Mouse (Mus musculus) myocyte (in vitro differentiated cells): ENCODE results near the gene Catsperd.

Experiments
- CEBPB ChIP-seq: IDR thresholded peaks from 2 replicates; pipeline ENCODE4 v1.6.1; 2011; ENCODE audit warnings: mild to moderate bottlenecking, moderate library complexity; ENCODE audit not compliant: poor library complexity, insufficient read depth, severe bottlenecking
- E2F4 ChIP-seq: IDR thresholded peaks from one replicate; pipeline ENCODE4 v1.6.1; 2011; ENCODE audit warnings: mild to moderate bottlenecking, control low read depth, moderate library complexity; ENCODE audit not compliant: insufficient read depth
- MAX ChIP-seq: IDR thresholded peaks from one replicate; pipeline ENCODE4 v1.6.1; 2011; ENCODE audit warnings: low read depth, mild to moderate bottlenecking, control low read depth
- MYOD1 ChIP-seq, 3 experiments: IDR thresholded peaks; one replicate each; pipeline ENCODE4 v1.6.1; 2011; ENCODE audit warnings: control low read depth in 2 of 3, low read depth in 2 of 3, mild to moderate bottlenecking in 2 of 3, moderate library complexity in 1 of 3; ENCODE audit not compliant: insufficient read length in 2 of 3, control insufficient read depth in 1 of 3
- MYOG ChIP-seq, 3 experiments: IDR thresholded peaks; one replicate each; pipeline ENCODE4 v1.6.1; 2011; ENCODE audit warnings: control low read depth in 2 of 3, low read depth in 2 of 3, mild to moderate bottlenecking in 2 of 3; ENCODE audit not compliant: insufficient read length in 2 of 3, control insufficient read depth in 1 of 3, insufficient read depth in 1 of 3
- POLR2A ChIP-seq: IDR thresholded peaks from one replicate; pipeline ENCODE4 v1.6.1; 2011; ENCODE audit warnings: low read depth, mild to moderate bottlenecking, control low read depth, moderate library complexity; ENCODE audit not compliant: insufficient read length
- SRF ChIP-seq: IDR thresholded peaks from one replicate; pipeline ENCODE4 v1.6.1; 2011; ENCODE audit warnings: low read depth; ENCODE audit not compliant: control insufficient read depth, insufficient read length

GRCm38 (mm10) chr17:56688045-56688444 lies 60.1 kb downstream of the Catsperd start:
- no peak for TF ChIP-seq POLR2A
- TF ChIP-seq E2F4 = no peak
- TF ChIP-seq MAX = no peak
- TF ChIP-seq CEBPB = no peak
- TF ChIP-seq SRF = no peak
- TF ChIP-seq MYOG (IDR thresholded peaks at IDR 0.05; ENCODE audit: control insufficient read depth in 1 of 3, insufficient read depth in 1 of 3, insufficient read length in 2 of 3, low read depth in 2 of 3) = no peak
- no peak for TF ChIP-seq MYOD1 (IDR thresholded peaks at IDR 0.05; ENCODE audit: control insufficient read depth in 1 of 3, insufficient read length in 2 of 3, low read depth in 2 of 3)
